Mouse (Mus musculus) kidney, adult 2 months (tissue): ENCODE results near the gene Herc6.

ENCODE experiments used
- CTCF ChIP-seq: fragments of 200-500 bp; conservative IDR thresholded peaks from 2 replicates; pipeline ENCODE4 v1.5.1; 2011; ENCODE audit warnings: low read depth, mild to moderate bottlenecking, control low read depth, low read length, moderate library complexity, mixed read lengths; ENCODE audit not compliant: insufficient read depth, insufficient read length
- POLR2A ChIP-seq: fragments of 200-500 bp; IDR thresholded peaks from one replicate; pipeline ENCODE4 v1.6.1; 2011; ENCODE audit warnings: low read depth, low read length, control low read depth

- TF ChIP-seq CTCF = no peak
- TF ChIP-seq POLR2A = no peak
These were observed 44.7 kb upstream of the Herc6 start for GRCm38 (mm10) chr6:57535971-57536669.
